9 mouse cellular contexts compared by ENCODE assay signal in genomic region chr1:87510166-87510691, GRCm38 (mm10). TPM values are rescaled to one million over a fixed set of nuclear protein-coding genes. Genes with fewer than 3 reads are reported as not detected.
DNase-seq lines count a peak whose midpoint lies in the region; ATAC-seq and TF ChIP-seq lines count a peak whose summit lies in the region.
"Had no signal": no experiment of that assay in that cellular context is flagged by ENCODE, and none has a peak within 500 bp of the region (broad histone marks: within the 10 kb centered on the region; RNA-seq: fewer than 3 reads in every experiment).

No protein-coding gene starts in this region.

- peak overlapping the region; percentile 100 for H3K4me2 ChIP-seq in embryonic facial prominence, embryonic 14.5 days (ENCODE audit: low read depth, low read length)
- peak overlapping the region; percentile 87 for H3K4me2 ChIP-seq in hindbrain, embryonic 15.5 days
- H3K4me2 ChIP-seq in limb, embryonic 14.5 days (replicated peaks; ENCODE audit: low read depth, low read length, severe bottlenecking), result peak overlapping the region; percentile 100
- H3K4me2 ChIP-seq in neural tube, embryonic 12.5 days (replicated peaks), result peak overlapping the region; percentile 99

- H3K9me3 ChIP-seq in embryonic facial prominence, embryonic 14.5 days (ENCODE audit: control insufficient read depth, low read length), result no peaks in the 10 kb centered on the region
- H3K9me3 ChIP-seq in hindbrain, embryonic 15.5 days, result no peaks in the 10 kb centered on the region
- no peaks in the 10 kb centered on the region for H3K9me3 ChIP-seq in limb, embryonic 14.5 days (ENCODE audit: control insufficient read depth, low read length)
- no peaks in the 10 kb centered on the region for H3K9me3 ChIP-seq in neural tube, embryonic 12.5 days

- no peaks in the 10 kb centered on the region for H3K36me3 ChIP-seq in embryonic facial prominence, embryonic 14.5 days (ENCODE audit: control insufficient read depth, insufficient read depth, low read length)
- no peaks in the 10 kb centered on the region for H3K36me3 ChIP-seq in hindbrain, embryonic 15.5 days
- H3K36me3 ChIP-seq in limb, embryonic 14.5 days (ENCODE audit: control insufficient read depth, insufficient read depth, low read length), result no peaks in the 10 kb centered on the region
- no peaks in the 10 kb centered on the region for H3K36me3 ChIP-seq in neural tube, embryonic 12.5 days
- H3K36me3 ChIP-seq: G1E had no signal

- ATAC-seq in embryonic facial prominence, embryonic 14.5 days (ENCODE audit: low read depth), result peak; percentile 88
- ATAC-seq in hindbrain, embryonic 15.5 days (ENCODE audit: low FRiP score, low read depth), result peak; percentile 89
- ATAC-seq in limb, embryonic 14.5 days (ENCODE audit: low FRiP score, low read depth), result peak; percentile 77
- peak; percentile 88 for ATAC-seq in neural tube, embryonic 12.5 days (ENCODE audit: low FRiP score, low read depth)

- intact Hi-C loops in gastrocnemius, postnatal 14 days (cut with DNase I; ENCODE audit: low total_unique reads), result no loop called here

- H3K4me3 ChIP-seq in embryonic facial prominence, embryonic 14.5 days (ENCODE audit: low read depth, low read length), result peak overlapping the region; percentile 65
- H3K4me3 ChIP-seq in hindbrain, embryonic 15.5 days, result peak overlapping the region; percentile 60
- H3K4me3 ChIP-seq in limb, embryonic 14.5 days (replicated peaks; ENCODE audit: low read length), result peak overlapping the region; percentile 65
- H3K4me3 ChIP-seq in neural tube, embryonic 12.5 days, result peak overlapping the region; percentile 72

- 0 out of 2 replicates have a peak, but pooled peaks cover 4% of the 10 kb centered on the region for H3K4me1 ChIP-seq in embryonic facial prominence, embryonic 14.5 days (ENCODE audit: control insufficient read depth, insufficient read depth, low read length)
- H3K4me1 ChIP-seq in hindbrain, embryonic 15.5 days (replicated peaks), result peaks cover 19% of the 10 kb centered on the region
- peaks cover 4% of the 10 kb centered on the region for H3K4me1 ChIP-seq in limb, embryonic 14.5 days (ENCODE audit: control insufficient read depth, insufficient read depth, low read length)
- peaks cover 6% of the 10 kb centered on the region for H3K4me1 ChIP-seq in neural tube, embryonic 12.5 days

- peak; percentile 49 for DNase-seq in gastrocnemius, postnatal 14 days
- no peak for DNase-seq in gastrocnemius, adult 18-20 months (ENCODE audit: low spot score)
- peak; percentile 46 for DNase-seq in adrenal gland, adult 2 months
- DNase-seq in embryonic facial prominence, embryonic 14.5 days (ENCODE audit: low spot score), result peak; percentile 65
- DNase-seq in limb, embryonic 14.5 days (ENCODE audit: low spot score), result peak; percentile 19
- DNase-seq in thymus, postnatal 4 days, result peak; percentile 73

- no peak for TF ChIP-seq POLR2A in limb, embryonic 14.5 days (IDR thresholded peaks at IDR 0.05; ENCODE audit: borderline replicate concordance, extremely low read depth, insufficient read depth, insufficient read length)

- WGBS in embryonic facial prominence, embryonic 14.5 days, result 0% methylated on average over 16 of the region's 61 CpGs
- WGBS in hindbrain, embryonic 15.5 days, result 0% methylated on average over 27 of the region's 61 CpGs
- 0% methylated on average over 35 of the region's 61 CpGs for WGBS in limb, embryonic 14.5 days
- WGBS in neural tube, embryonic 12.5 days, result 1% methylated on average over 56 of the region's 61 CpGs

- no peak overlapping the region for H3K27ac ChIP-seq in embryonic facial prominence, embryonic 14.5 days (replicated peaks; ENCODE audit: low read depth, low read length)
- 0 out of 2 replicates have a peak overlapping the region, but pooled peaks have one; percentile 37 for H3K27ac ChIP-seq in hindbrain, embryonic 15.5 days (replicated peaks)
- no peak overlapping the region for H3K27ac ChIP-seq in limb, embryonic 14.5 days (replicated peaks; ENCODE audit: low read depth, low read length)
- no peak overlapping the region for H3K27ac ChIP-seq in neural tube, embryonic 12.5 days

- H3K9ac ChIP-seq in embryonic facial prominence, embryonic 14.5 days (ENCODE audit: low read depth, low read length), result peak overlapping the region; percentile 65
- H3K9ac ChIP-seq in hindbrain, embryonic 15.5 days, result peak overlapping the region; percentile 54
- peak overlapping the region; percentile 52 for H3K9ac ChIP-seq in limb, embryonic 14.5 days (ENCODE audit: low read depth, low read length, severe bottlenecking)
- H3K9ac ChIP-seq in neural tube, embryonic 12.5 days, result peak overlapping the region; percentile 64

- H3K27me3 ChIP-seq in embryonic facial prominence, embryonic 14.5 days (replicated peaks; ENCODE audit: control insufficient read depth, insufficient read depth, low read length), result peaks cover 44% of the 10 kb centered on the region
- peaks cover 26% of the 10 kb centered on the region; the same call in 1 of the 2 replicates for H3K27me3 ChIP-seq in hindbrain, embryonic 15.5 days
- peaks cover 41% of the 10 kb centered on the region for H3K27me3 ChIP-seq in limb, embryonic 14.5 days (ENCODE audit: control insufficient read depth, insufficient read depth, low read length)
- H3K27me3 ChIP-seq in neural tube, embryonic 12.5 days (replicated peaks), result peaks cover 35% of the 10 kb centered on the region

RNA-seq across cellular contexts. Expression of gene Neu2, which starts 0.5 kb away (rescaled TPM):
- 10 to 100 TPM; 14.8 to 21.9 TPM for total RNA-seq in gastrocnemius, postnatal 14 days (2021)
- 10 to 100 TPM; 16.8 to 19.4 TPM for total RNA-seq in gastrocnemius, adult 18-20 months (2021)
- not detected for total RNA-seq in adrenal gland, adult 2 months (2021)
- polyA plus RNA-seq in adrenal gland, adult 2 months (2012; rRNA removed), result not detected in 2 replicates
- polyA plus RNA-seq in embryonic facial prominence, embryonic 14.5 days (2014; fragmentation: Nextera tagmentation; extraction: Ambion mirVana), result not detected in 2 replicates
- 0.43 and 0.73 TPM in 2 replicates for polyA plus RNA-seq in hindbrain, embryonic 15.5 days (2015; fragmentation: Nextera tagmentation; extraction: Ambion mirVana)
- 0.04 TPM in 1 of 2 replicates, not detected in the other for polyA plus RNA-seq in limb, embryonic 14.5 days (2012; rRNA removed)
- polyA plus RNA-seq in limb, embryonic 14.5 days (2014; fragmentation: Nextera tagmentation; extraction: Ambion mirVana), result not detected in 2 replicates
- polyA plus RNA-seq in neural tube, embryonic 12.5 days (2016; fragmentation: Nextera tagmentation; extraction: Ambion mirVana), result not detected in 2 replicates
- polyA plus RNA-seq: G1E had no signal

RNA-seq across cellular contexts. Expression of gene Snorc, which starts 40.2 kb away (rescaled TPM):
- not detected for total RNA-seq in gastrocnemius, postnatal 14 days (2021)
- not detected for total RNA-seq in gastrocnemius, adult 18-20 months (2021)
- not detected for total RNA-seq in adrenal gland, adult 2 months (2021)
- polyA plus RNA-seq in adrenal gland, adult 2 months (2012; rRNA removed), result not detected in 2 replicates
- polyA plus RNA-seq in embryonic facial prominence, embryonic 14.5 days (2014; fragmentation: Nextera tagmentation; extraction: Ambion mirVana), result 19.9 and 30.6 TPM in 2 replicates
- 0.84 and 1.4 TPM in 2 replicates for polyA plus RNA-seq in hindbrain, embryonic 15.5 days (2015; fragmentation: Nextera tagmentation; extraction: Ambion mirVana)
- polyA plus RNA-seq in limb, embryonic 14.5 days (2012; rRNA removed), result 204 and 319 TPM in 2 replicates
- polyA plus RNA-seq in limb, embryonic 14.5 days (2014; fragmentation: Nextera tagmentation; extraction: Ambion mirVana), result 53.9 and 69.9 TPM in 2 replicates
- not detected in 2 replicates for polyA plus RNA-seq in neural tube, embryonic 12.5 days (2016; fragmentation: Nextera tagmentation; extraction: Ambion mirVana)
- total RNA-seq: G1E had no signal
- polyA plus RNA-seq: G1E had no signal
